Mouse (Mus musculus): ENCODE measurements at regions not wholly inside any gene's neighbourhood (a gene's known extent, or its start where the extent isn't known, plus 50 kb on each side); places are given as distances from the start of the nearest gene placed in this dataset.

GRCm38 (mm10) chr11:92405818-92406217 is 692.0 kb upstream of the Car10 start:
- peak; percentile 1 for DNase-seq (ENCODE audit: low read depth, low spot score)

GRCm38 (mm10) chr11:92451372-92451771 is 646.5 kb upstream of the Car10 start:
- no peak for DNase-seq (ENCODE audit: low read depth, low spot score)

GRCm38 (mm10) chr11:92495291-92495690 is 602.5 kb upstream of the Car10 start:
- no peak for DNase-seq (ENCODE audit: low read depth, low spot score)

Data from embryo, embryonic 11.5 days (tissue).